Mouse (Mus musculus) bone marrow, adult 2 months (tissue): ENCODE data around the gene Kansl1. TPM values are rescaled to one million over a fixed set of nuclear protein-coding genes. Genes with fewer than 3 reads are reported as not detected.

Source experiments
- H3K27ac ChIP-seq: fragments of 200-500 bp; 2 replicates; pipeline ENCODE4 v1.5.1; 2012; ENCODE audit warnings: low read depth, mild to moderate bottlenecking, control low read depth, inconsistent platforms, low read length; ENCODE audit not compliant: control insufficient read depth, poor library complexity, insufficient read depth
- H3K4me1 ChIP-seq: fragments of 200-500 bp; 2 replicates; pipeline ENCODE4 v1.6.1; 2011; ENCODE audit warnings: low read length; ENCODE audit not compliant: control insufficient read depth, insufficient read depth
- H3K4me3 ChIP-seq: fragments of 200-500 bp; replicated peaks from 2 replicates; pipeline ENCODE3; 2011; ENCODE audit warnings: mild to moderate bottlenecking, low read depth, low read length, control low read depth; ENCODE audit not compliant: control insufficient read depth
- CTCF ChIP-seq: fragments of 200-500 bp; IDR thresholded peaks from 2 replicates; pipeline ENCODE4 v1.5.1; 2011; ENCODE audit warnings: low read length, control low read depth; ENCODE audit not compliant: control insufficient read depth, insufficient read depth
- POLR2A ChIP-seq: fragments of 200-500 bp; IDR thresholded peaks from 2 replicates; pipeline ENCODE4 v1.6.1; 2011; ENCODE audit warnings: low read depth, mild to moderate bottlenecking, control low read depth, low read length, borderline replicate concordance; ENCODE audit not compliant: control insufficient read depth
- whole genome bisulfite sequencing: fragments of 180-500 bp; shearing (Covaris S2); methylation state at CpG from one replicate; pipeline ENCODE4 v1.1.7; 2018; 5-methylcytosine and 5-hydroxymethylcytosine counted together
- polyA plus RNA-seq: library from polyadenylated mRNA; stranded (reverse); fragments of >200 nt; gene quantifications from 2 replicates; pipeline ENCODE4 v1.2.4, GENCODE M21; 2011; ENCODE audit warnings: low replicate concordance; ENCODE audit not compliant: missing spikeins, insufficient read depth, insufficient read length

The Kansl1 gene
- polyA plus RNA-seq, 1 experiment, result 19.0 TPM

DNA sequence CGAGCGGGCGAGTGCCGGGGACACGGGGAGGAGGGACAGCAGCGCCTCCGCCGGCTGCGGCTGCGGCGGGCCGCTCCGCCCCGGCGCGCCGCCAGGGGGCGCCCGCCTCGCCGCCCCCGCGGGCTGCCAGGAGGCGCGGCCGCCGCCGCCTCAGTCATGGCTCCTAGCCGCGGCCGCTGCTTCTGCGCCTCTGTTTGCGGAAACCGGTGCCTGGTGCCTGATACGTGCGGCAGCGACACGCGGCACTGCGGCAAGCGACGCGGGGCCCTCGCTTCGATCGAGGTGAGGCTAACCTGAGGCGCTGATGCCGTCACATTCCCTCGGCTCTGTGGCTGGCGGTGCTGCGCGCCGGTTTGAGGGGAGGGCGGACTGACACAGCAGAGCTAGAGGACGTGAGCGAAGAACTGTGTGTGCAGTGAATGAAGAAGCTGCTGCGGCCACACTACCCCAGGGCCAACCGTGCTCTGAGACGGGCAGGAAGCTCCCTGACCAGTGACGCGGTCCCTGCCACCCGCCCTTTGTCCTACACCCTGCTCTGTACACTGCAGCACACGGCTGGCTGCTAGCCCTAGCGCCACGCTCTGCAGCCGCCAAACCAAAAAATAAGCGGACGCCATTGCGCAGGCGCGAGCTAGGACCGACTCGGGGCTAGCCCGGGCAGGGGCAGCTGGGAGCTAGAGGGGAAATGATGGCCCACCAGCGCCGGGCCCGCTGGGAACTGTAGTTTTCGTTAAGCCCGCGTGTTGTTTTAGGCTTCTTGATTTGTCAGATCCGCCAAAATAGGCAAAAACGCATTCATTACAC lies 26.1 kb downstream of the Kansl1 start:
- WGBS, result under 1% methylated on average over 80 of the region's 82 CpGs

GRCm38 (mm10) chr11:104441475-104442332 lies 27.0 kb downstream of the Kansl1 start:
- Histone ChIP-seq H3K4me3 (peak overlapping the region; percentile 94), H3K27ac (peak overlapping the region; percentile 100), H3K4me1 (peaks cover 1% of the 10 kb centered on the region; the same call in 1 of the 2 replicates)
- TF ChIP-seq POLR2A (no peak; the same call in 1 of the 2 replicates), CTCF (no peak)
- WGBS, result 1% methylated on average over 79 of the region's 92 CpGs

More for the DNA sequence above, 26.1 kb downstream of the Kansl1 start:
- Histone ChIP-seq H3K4me3 (peak overlapping the region; percentile 95), H3K27ac (peak overlapping the region; percentile 100), H3K4me1 (no peaks in the 10 kb centered on the region; the same call in 1 of the 2 replicates)
- TF ChIP-seq CTCF (peak; percentile 1; the same call in 1 of the 2 replicates), POLR2A (peak; percentile 89; the same call in 1 of the 2 replicates)

DNA sequence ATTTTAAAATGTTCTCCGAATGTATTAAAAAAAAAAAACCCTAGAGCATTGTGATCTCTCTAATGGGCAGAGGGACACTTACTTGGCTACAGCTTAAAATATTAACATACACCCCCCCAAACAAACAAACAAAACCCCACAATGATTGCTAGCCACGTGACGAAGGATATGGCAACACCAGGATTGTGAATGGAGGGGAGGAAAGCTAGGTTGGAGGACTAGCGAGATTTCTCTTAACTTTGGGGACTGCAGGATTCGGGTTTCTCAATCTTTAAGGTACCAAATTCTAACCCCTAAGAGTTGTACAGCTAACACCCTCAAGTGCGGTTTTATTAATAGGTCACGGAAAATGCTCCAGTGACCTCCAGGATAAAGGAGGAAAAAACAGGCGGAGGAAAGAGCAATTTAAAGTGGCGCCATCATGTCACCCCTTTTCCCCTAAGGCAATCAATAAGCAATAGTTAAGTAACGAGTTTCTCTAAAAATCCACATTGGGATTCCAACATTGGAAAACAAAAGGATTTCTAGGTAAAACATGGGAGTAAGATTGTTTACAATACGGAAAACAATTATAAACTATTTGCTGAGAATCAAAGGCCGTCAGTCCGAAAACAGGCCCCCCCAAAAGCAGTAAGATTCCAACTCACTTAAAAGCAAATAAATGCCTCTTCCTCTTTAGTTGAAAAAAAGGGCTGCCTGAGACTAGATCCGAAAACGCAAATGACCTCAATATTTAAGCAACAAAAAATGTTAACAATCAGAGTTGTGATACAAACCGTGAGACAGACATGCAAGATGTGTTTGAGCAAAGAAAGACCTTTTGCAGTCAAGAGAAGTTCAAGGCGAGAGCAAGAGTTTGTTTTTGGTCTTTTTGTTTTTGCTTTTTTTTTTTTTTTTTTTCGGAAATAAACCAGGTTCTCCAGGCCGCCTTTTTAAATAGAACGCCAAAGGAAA lies 27.9 kb downstream of the Kansl1 start:
- Histone ChIP-seq H3K27ac (peak overlapping the region; percentile 100), H3K4me3 (peak overlapping the region; percentile 94), H3K4me1 (peaks cover 1% of the 10 kb centered on the region; the same call in 1 of the 2 replicates)
- TF ChIP-seq POLR2A, result no peak
- no peak for TF ChIP-seq CTCF
- under 1% methylated on average over 20 of the region's 20 CpGs for WGBS

DNA sequence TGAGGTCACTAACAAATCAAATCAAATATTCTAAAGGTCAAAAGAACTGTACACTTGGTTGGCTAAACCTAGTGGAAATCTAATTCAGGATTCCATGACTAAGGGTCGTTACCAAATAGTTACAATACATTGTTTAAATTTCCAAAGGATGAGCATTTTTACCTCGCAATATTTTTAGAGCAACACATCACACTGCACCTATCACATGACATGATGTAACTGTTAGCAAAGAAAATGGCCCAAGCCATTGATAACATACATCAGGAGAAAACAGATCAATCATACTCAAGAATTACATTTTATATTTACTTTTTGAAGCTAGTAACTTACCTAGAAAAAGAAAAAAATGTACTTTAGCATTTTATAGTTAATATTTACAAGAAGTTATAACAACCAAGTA lies 29.0 kb downstream of the Kansl1 start:
- no peak overlapping the region for H3K4me3 ChIP-seq
- H3K4me1 ChIP-seq, result peaks cover 1% of the 10 kb centered on the region; the same call in 1 of the 2 replicates
- no peak for TF ChIP-seq POLR2A
- TF ChIP-seq CTCF, result no peak
- H3K27ac ChIP-seq, result no peak overlapping the region
- WGBS, result 36% methylated on average over 2 of the region's 2 CpGs

- H3K4me3 ChIP-seq, result no peak overlapping the region
- TF ChIP-seq POLR2A (no peak), CTCF (no peak)
- peaks cover 3% of the 10 kb centered on the region; the same call in 1 of the 2 replicates for H3K4me1 ChIP-seq
- no peak overlapping the region for H3K27ac ChIP-seq
Observed at GRCm38 (mm10) chr11:104438450-104438849, 30.2 kb downstream of the Kansl1 start.

DNA sequence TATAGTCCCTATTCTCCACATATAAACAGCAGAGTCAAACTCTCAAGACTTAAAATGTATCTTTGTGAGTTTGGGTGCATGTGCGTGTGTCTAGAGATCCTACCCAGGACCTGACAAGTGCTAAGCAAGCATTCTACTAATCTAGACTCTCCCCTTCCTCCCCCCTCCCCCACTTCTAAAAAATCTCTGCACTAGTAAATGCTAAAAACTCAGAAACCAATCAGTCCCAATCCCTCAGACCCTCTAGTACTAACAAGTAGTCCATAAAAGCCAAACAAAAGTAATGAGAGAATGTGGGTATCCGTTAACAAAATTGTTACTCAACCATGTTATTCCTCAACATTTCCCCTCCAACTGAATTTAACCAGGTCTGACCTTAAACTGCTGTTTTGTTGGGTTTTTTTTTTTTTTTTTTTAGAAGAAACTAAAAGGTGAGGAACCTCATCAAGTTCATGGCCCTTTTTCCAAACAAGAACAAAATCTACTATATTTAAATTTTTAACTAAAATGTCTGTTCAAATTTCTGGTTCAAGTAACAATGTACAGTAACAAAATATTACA lies 32.2 kb downstream of the Kansl1 start:
- 32% methylated on average over 2 of the region's 2 CpGs for WGBS
- H3K4me3 ChIP-seq, result no peak overlapping the region
- no peak overlapping the region for H3K27ac ChIP-seq
- H3K4me1 ChIP-seq, result peaks cover 3% of the 10 kb centered on the region; the same call in 1 of the 2 replicates
- TF ChIP-seq CTCF (no peak), POLR2A (no peak)

- peaks cover 3% of the 10 kb centered on the region; the same call in 1 of the 2 replicates for H3K4me1 ChIP-seq
- no peak overlapping the region for H3K27ac ChIP-seq
- no peak overlapping the region for H3K4me3 ChIP-seq
- TF ChIP-seq CTCF (no peak), POLR2A (no peak)
Observed at GRCm38 (mm10) chr11:104435753-104436152, 32.9 kb downstream of the Kansl1 start.
